Mouse (Mus musculus) gastrocnemius, postnatal 14 days (tissue): ENCODE measurements around the gene Ryr1. TPM values are rescaled to one million over a fixed set of nuclear protein-coding genes. Genes with fewer than 3 reads are reported as not detected.
"Not testable (repeated sequence)": the region's sequence is repeated elsewhere in the genome, so short reads cannot be mapped to it uniquely, and the experiment has no call there.

Experiments used
- DNase-seq: peaks from one replicate; pipeline ENCODE4 v3.0.0; 2021; ENCODE audit warnings: mixed read lengths
- intact Hi-C: fragments of 180-260 bp; cut with DNase I; formaldehyde crosslinking; loops from one replicate; pipeline ENCODE4 v1.15.1; 2025; ENCODE audit warnings: low total_unique reads
- total RNA-seq, 2 experiments: library from RNA; stranded (reverse); gene quantifications; 2 replicates each; pipeline ENCODE4 v1.2.3; 2021

The Ryr1 gene
- total RNA-seq, 2 experiments from 2014 or later: 746 to 901 TPM

- intact Hi-C loops: loop anchor here (5.0 kb wide), 1 partner anchor 53 kb away; no protein-coding TSS in a partner anchor
- peak; percentile 50 for DNase-seq
These were observed 155.1 kb downstream of the Ryr1 start for GRCm38 (mm10) chr7:28969672-28970394.

GRCm38 (mm10) chr7:28969271-28969670 is 155.7 kb downstream of the Ryr1 start:
- no peak for DNase-seq
- intact Hi-C loops: loop anchor here (5.0 kb wide), 1 partner anchor 52 kb away; no protein-coding TSS in a partner anchor

GRCm38 (mm10) chr7:28968120-28968519 is 156.9 kb downstream of the Ryr1 start:
- intact Hi-C loops: loop anchor here (5.0 kb wide), 1 partner anchor 51 kb away; no protein-coding TSS in a partner anchor
- DNase-seq: not testable (repeated sequence)

- intact Hi-C loops: loop anchor here (5.0 kb wide), 1 partner anchor 50 kb away; no protein-coding TSS in a partner anchor
- DNase-seq: no peak
These were observed 158.1 kb downstream of the Ryr1 start for GRCm38 (mm10) chr7:28966751-28967505.

- DNase-seq: no peak
- intact Hi-C loops: loop anchor here (5.0 kb wide), 1 partner anchor 49 kb away; no protein-coding TSS in a partner anchor
These were observed 158.8 kb downstream of the Ryr1 start for GRCm38 (mm10) chr7:28966181-28966580.

GRCm38 (mm10) chr7:28965346-28965840 is 159.6 kb downstream of the Ryr1 start:
- intact Hi-C loops: loop anchor here (5.0 kb wide), 1 partner anchor 48 kb away; no protein-coding TSS in a partner anchor
- DNase-seq: no peak

- intact Hi-C loops: no loop called here
- DNase-seq: no peak
These were observed 161.5 kb downstream of the Ryr1 start for GRCm38 (mm10) chr7:28963399-28963923.

- intact Hi-C loops: no loop called here
- peak; percentile 99 for DNase-seq
These were observed 162.9 kb downstream of the Ryr1 start, which contains the start of gene Actn4 for GRCm38 (mm10) chr7:28961927-28962670. Gene Actn4 (minus strand): TSS chr7:28962340.

- intact Hi-C loops: no loop called here
- DNase-seq: no peak
These were observed 163.4 kb downstream of the Ryr1 start for GRCm38 (mm10) chr7:28961584-28961926.

- DNase-seq: no peak
- intact Hi-C loops: no loop called here
These were observed 164.5 kb downstream of the Ryr1 start for GRCm38 (mm10) chr7:28960354-28961046.

- intact Hi-C loops: no loop called here
- no peak for DNase-seq
These were observed 165.4 kb downstream of the Ryr1 start for GRCm38 (mm10) chr7:28959505-28960045.

- no peak for DNase-seq
- intact Hi-C loops: no loop called here
These were observed 166.2 kb downstream of the Ryr1 start for GRCm38 (mm10) chr7:28958770-28959169.

GRCm38 (mm10) chr7:28957997-28958725 is 166.8 kb downstream of the Ryr1 start:
- no peak for DNase-seq
- intact Hi-C loops: no loop called here

- DNase-seq: no peak
- intact Hi-C loops: no loop called here
These were observed 167.7 kb downstream of the Ryr1 start for GRCm38 (mm10) chr7:28957286-28957685.

GRCm38 (mm10) chr7:28956270-28956669 is 168.7 kb downstream of the Ryr1 start:
- intact Hi-C loops: no loop called here

GRCm38 (mm10) chr7:28955295-28955897 is 169.6 kb downstream of the Ryr1 start:
- intact Hi-C loops: no loop called here

More at GRCm38 (mm10) chr7:28956270-28956669, 168.7 kb downstream of the Ryr1 start:
- DNase-seq: no peak

GRCm38 (mm10) chr7:28954773-28955172 is 170.2 kb downstream of the Ryr1 start:
- DNase-seq: no peak
- intact Hi-C loops: no loop called here

More at GRCm38 (mm10) chr7:28955295-28955897, 169.6 kb downstream of the Ryr1 start:
- DNase-seq: no peak
